Mouse (Mus musculus): ENCODE data around the gene A930004D18Rik. TPM values are rescaled to one million over a fixed set of nuclear protein-coding genes. Genes with fewer than 3 reads are reported as not detected.
A peak's percentile ranks its signal among the peaks of the same experiment; 100 is the strongest.

A930004D18Rik gene
- polyA plus RNA-seq, 1 experiment from 2014 or later: 9.8 TPM

DNA sequence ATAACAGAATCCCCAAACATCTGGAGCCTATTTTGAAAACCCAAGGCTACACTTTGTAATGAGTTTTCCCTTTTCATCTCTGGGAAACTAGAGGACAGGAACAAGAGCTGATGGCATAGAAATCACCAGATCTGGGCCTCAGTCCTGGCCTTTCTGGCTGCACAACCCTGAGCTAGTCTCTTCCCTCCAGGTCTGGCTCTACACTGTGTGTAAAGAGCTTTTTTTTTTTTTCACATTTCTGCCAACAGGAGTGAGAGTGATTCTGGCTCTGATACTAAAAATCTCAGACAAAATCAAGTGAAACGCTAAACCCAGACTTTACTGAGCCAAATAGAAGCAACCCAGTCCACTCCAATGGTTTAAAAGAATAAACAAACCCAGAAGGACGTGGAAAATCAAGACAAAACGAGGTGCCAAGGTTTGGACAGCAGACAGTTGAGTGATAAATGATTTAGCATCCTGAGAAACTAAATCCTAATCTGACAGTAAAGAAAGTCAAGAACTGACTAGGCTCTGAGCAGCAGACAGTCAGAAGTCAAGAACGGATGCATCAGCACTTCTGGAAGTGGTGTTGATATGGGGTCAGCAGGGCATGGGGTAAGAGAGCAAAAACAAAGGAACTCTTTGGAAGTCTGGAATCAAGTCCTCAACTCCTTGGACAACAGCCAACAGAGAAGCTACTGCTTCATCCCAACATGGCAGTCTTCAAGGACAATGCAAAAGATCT lies 61.8 kb downstream of the A930004D18Rik start:
- no peak overlapping the region for H3K27ac ChIP-seq (ENCODE audit: low read length)
- no peaks in the 10 kb centered on the region for H3K9me3 ChIP-seq (ENCODE audit: control insufficient read depth, low read length)
- WGBS: 44% methylated on average over 4 of the region's 4 CpGs
- H3K4me2 ChIP-seq (ENCODE audit: low read depth, low read length): no peak overlapping the region
- no peak for ATAC-seq
- no peak overlapping the region for H3K4me3 ChIP-seq (ENCODE audit: low read length)
- H3K4me1 ChIP-seq (ENCODE audit: control insufficient read depth, insufficient read depth, low read length): no peaks in the 10 kb centered on the region
- H3K27me3 ChIP-seq (replicated peaks; ENCODE audit: control insufficient read depth, insufficient read depth, low read length): no peaks in the 10 kb centered on the region
- no peak overlapping the region for H3K9ac ChIP-seq (ENCODE audit: low read depth, low read length)
- no peaks in the 10 kb centered on the region for H3K36me3 ChIP-seq (ENCODE audit: control insufficient read depth, insufficient read depth, low read length)

Small RNA genes within 50 kb of the gene (microRNA-seq; reads per million reads assigned to microRNA genes)
- gene Mir7655: 5.7 reads per million, percentile 17 among the genes with 10 or more reads in this experiment

Other genes starting within 250 kb of the A930004D18Rik start
- not detected in 2 replicates for gene H2al2a, start 40.8 kb downstream of the A930004D18Rik start, polyA plus RNA-seq (2015; fragmentation: Nextera tagmentation; extraction: Ambion mirVana)
- gene Skida1, start 11.3 kb upstream of the A930004D18Rik start, polyA plus RNA-seq (2015; fragmentation: Nextera tagmentation; extraction: Ambion mirVana): 2.0 and 2.7 TPM in 2 replicates
- gene Mllt10, start 17.5 kb upstream of the A930004D18Rik start, polyA plus RNA-seq (2015; fragmentation: Nextera tagmentation; extraction: Ambion mirVana): 45.4 and 47.2 TPM in 2 replicates